Mouse (Mus musculus) embryo, embryonic 9.5 days (tissue): ENCODE results near the gene Ift140.
"Not testable (repeated sequence)": the region's sequence is repeated elsewhere in the genome, so short reads cannot be mapped to it uniquely, and the experiment has no call there.

Experiments
- DNase-seq: peaks from one replicate; pipeline ENCODE4 v3.0.0-alpha.2; 2017; ENCODE audit errors: extremely low spot score

The Ift140 gene

GRCm38 (mm10) chr17:25117263-25117662, 101.4 kb downstream of the Ift140 start:
- DNase-seq: no peak

- DNase-seq: no peak
Observed at GRCm38 (mm10) chr17:25120406-25120805, 104.5 kb downstream of the Ift140 start, which contains the start of gene Ptx4. Ptx4 (plus strand) TSS chr17:25120760.

- no peak for DNase-seq
Observed at GRCm38 (mm10) chr17:25123979-25124378, 108.1 kb downstream of the Ift140 start.

- DNase-seq: not testable (repeated sequence)
Observed at GRCm38 (mm10) chr17:25125442-25126060, 109.7 kb downstream of the Ift140 start.

GRCm38 (mm10) chr17:25127079-25127478, 111.2 kb downstream of the Ift140 start:
- DNase-seq: no peak

GRCm38 (mm10) chr17:25127681-25128080, 111.8 kb downstream of the Ift140 start:
- no peak for DNase-seq

- DNase-seq: no peak
Observed at GRCm38 (mm10) chr17:25130060-25130459, 114.2 kb downstream of the Ift140 start.

- DNase-seq: peak; percentile 86
Observed at GRCm38 (mm10) chr17:25133275-25133698, 117.4 kb downstream of the Ift140 start, which contains the start of gene Clcn7. Clcn7 (plus strand) TSS chr17:25133391.

GRCm38 (mm10) chr17:25135622-25136021, 119.7 kb downstream of the Ift140 start:
- DNase-seq: no peak

- no peak for DNase-seq
Observed at GRCm38 (mm10) chr17:25138803-25139202, 122.9 kb downstream of the Ift140 start.

- DNase-seq: no peak
Observed at GRCm38 (mm10) chr17:25139960-25140359, 124.1 kb downstream of the Ift140 start.
